In the genomic region with DNA sequence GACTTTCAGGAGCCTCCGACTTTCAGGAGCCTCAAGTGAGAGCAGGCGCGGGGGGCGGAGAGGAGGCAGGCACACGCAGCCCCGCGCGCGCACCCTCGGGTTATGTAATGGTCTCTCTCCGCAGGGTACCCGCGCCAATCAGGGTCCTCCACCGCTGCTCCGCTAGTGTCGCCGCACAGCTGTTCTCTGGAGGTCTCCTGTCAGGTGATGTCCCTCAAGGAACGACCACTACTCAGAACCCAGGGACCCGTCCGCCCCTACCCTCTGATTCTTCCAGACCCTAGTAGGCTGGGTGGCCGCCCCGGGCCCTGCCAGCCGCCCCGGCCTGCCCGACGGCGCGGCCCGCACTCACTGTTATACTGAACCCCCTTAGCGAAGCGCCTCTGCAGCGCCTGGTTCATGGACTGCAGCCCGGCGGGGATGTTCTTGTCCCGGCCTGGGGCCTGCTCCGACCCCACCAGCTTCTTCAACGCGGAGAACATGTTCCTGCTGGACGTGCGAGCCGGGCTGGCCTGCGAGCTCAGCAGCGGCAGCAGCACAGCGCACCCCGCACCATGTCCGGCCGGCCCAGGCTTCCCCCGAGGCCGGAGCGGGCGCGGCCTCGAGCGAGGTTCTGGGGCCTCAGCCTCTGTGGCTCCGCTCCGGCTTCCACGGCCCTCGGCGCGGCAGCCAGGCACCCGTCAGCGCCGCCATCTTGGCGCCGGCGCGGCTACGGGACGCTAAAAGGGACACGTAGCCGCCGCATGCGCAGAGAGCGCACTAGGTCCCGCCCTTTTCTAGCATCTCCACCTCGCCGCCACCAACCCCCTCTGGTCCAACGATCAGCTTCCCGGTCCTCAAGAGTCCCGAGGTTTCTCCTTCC, we compare ENCODE assay signal across 7 mouse cellular contexts. TPM values are rescaled to one million over a fixed set of nuclear protein-coding genes. Genes with fewer than 3 reads are reported as not detected.
DNase-seq lines count a peak whose midpoint lies in the region; ATAC-seq lines count a peak whose summit lies in the region.

TSS of gene Rabl6 (minus strand) at position 761 of the 862 bp plus-strand sequence.

- H3K36me3 ChIP-seq in embryonic facial prominence, embryonic 10.5 days (replicated peaks), result peaks cover 21% of the 10 kb centered on the region
- peaks cover 23% of the 10 kb centered on the region for H3K36me3 ChIP-seq in limb, embryonic 10.5 days
- peaks cover 5% of the 10 kb centered on the region for H3K36me3 ChIP-seq in midbrain, embryonic 13.5 days

- H3K4me1 ChIP-seq in embryonic facial prominence, embryonic 10.5 days, result peaks cover 17% of the 10 kb centered on the region
- H3K4me1 ChIP-seq in limb, embryonic 10.5 days, result peaks cover 19% of the 10 kb centered on the region
- peaks cover 23% of the 10 kb centered on the region for H3K4me1 ChIP-seq in midbrain, embryonic 13.5 days (replicated peaks)

- peak within 1 kb of the TSS; percentile 71 for H3K4me2 ChIP-seq in midbrain, embryonic 13.5 days (replicated peaks)

- H3K9ac ChIP-seq in midbrain, embryonic 13.5 days (replicated peaks), result peak within 1 kb of the TSS; percentile 91

- WGBS in embryonic facial prominence, embryonic 10.5 days, result under 1% methylated on average over 80 of the region's 80 CpGs
- under 1% methylated on average over 80 of the region's 80 CpGs for WGBS in limb, embryonic 10.5 days
- WGBS in midbrain, embryonic 13.5 days, result under 1% methylated on average over 80 of the region's 80 CpGs

- peak; percentile 93 for DNase-seq in adrenal gland, postnatal 10 days
- peak; percentile 90 for DNase-seq in embryonic facial prominence, embryonic 10.5 days (ENCODE audit: low spot score)
- peak; percentile 85 for DNase-seq in kidney, adult 11 months
- peak; percentile 89 for DNase-seq in limb, embryonic 10.5 days (ENCODE audit: low spot score)
- peak; percentile 76 for DNase-seq in spleen, adult 12 weeks (ENCODE audit: low spot score)

- H3K4me3 ChIP-seq in embryonic facial prominence, embryonic 10.5 days, result peak within 1 kb of the TSS; percentile 94
- peak within 1 kb of the TSS; percentile 98 for H3K4me3 ChIP-seq in limb, embryonic 10.5 days
- H3K4me3 ChIP-seq in midbrain, embryonic 13.5 days (replicated peaks), result peak within 1 kb of the TSS; percentile 81

- peak within 1 kb of the TSS; percentile 96 for H3K27ac ChIP-seq in embryonic facial prominence, embryonic 10.5 days (replicated peaks)
- peak within 1 kb of the TSS; percentile 98 for H3K27ac ChIP-seq in limb, embryonic 10.5 days
- H3K27ac ChIP-seq in midbrain, embryonic 13.5 days, result peak within 1 kb of the TSS; percentile 91

- no peaks in the 10 kb centered on the region for H3K9me3 ChIP-seq in embryonic facial prominence, embryonic 10.5 days
- no peaks in the 10 kb centered on the region for H3K9me3 ChIP-seq in limb, embryonic 10.5 days (replicated peaks)
- H3K9me3 ChIP-seq in midbrain, embryonic 13.5 days, result no peaks in the 10 kb centered on the region

- peaks cover 40% of the 10 kb centered on the region for H3K27me3 ChIP-seq in embryonic facial prominence, embryonic 10.5 days (replicated peaks; ENCODE audit: low read depth, poor library complexity, severe bottlenecking)
- peaks cover 34% of the 10 kb centered on the region; the same call in 1 of the 2 replicates for H3K27me3 ChIP-seq in limb, embryonic 10.5 days (ENCODE audit: low read depth, poor library complexity, severe bottlenecking)
- peaks cover 7% of the 10 kb centered on the region for H3K27me3 ChIP-seq in midbrain, embryonic 13.5 days

- ATAC-seq in granulocyte monocyte progenitor cell, adult 5-6 weeks (replicated peaks; ENCODE audit: poor library complexity, severe bottlenecking), result peak; percentile 92
- peak; percentile 92 for ATAC-seq in midbrain, embryonic 13.5 days

RNA-seq across cellular contexts. Expression of gene Rabl6, which starts in this region (rescaled TPM):
- 10 to 100 TPM; 70.0 to 88.5 TPM for total RNA-seq in adrenal gland, postnatal 10 days (2021)
- polyA plus RNA-seq in embryonic facial prominence, embryonic 10.5 days (2016; fragmentation: Nextera tagmentation; extraction: Ambion mirVana), result 77.1 and 78.2 TPM in 2 replicates
- 63.1 and 75.4 TPM in 2 replicates for total RNA-seq in granulocyte monocyte progenitor cell, adult 5-6 weeks (2014; fragmentation: Nextera tagmentation)
- total RNA-seq in granulocyte monocyte progenitor cell, adult 5-6 weeks (2017), result 61.3 and 71.0 TPM in 2 replicates
- polyA plus RNA-seq in limb, embryonic 10.5 days (2016; fragmentation: Nextera tagmentation; extraction: Ambion mirVana), result 83.3 and 88.5 TPM in 2 replicates
- polyA plus RNA-seq in midbrain, embryonic 13.5 days (2015; fragmentation: Nextera tagmentation; extraction: Ambion mirVana), result 67.2 and 75.9 TPM in 2 replicates

Comparison
In these comparisons a context has a peak if more than half of its experiments do, and no peak if none do; other contexts are left out.
1. Peak in every context shown above with its lines: DNase-seq, ATAC-seq, H3K4me3 ChIP-seq and H3K27ac ChIP-seq.